ENCODE assay signal across 22 mouse cellular contexts in genomic region chr7:139843140-139843539, GRCm38 (mm10). TPM values are rescaled to one million over a fixed set of nuclear protein-coding genes. Genes with fewer than 3 reads are reported as not detected.
A peak's percentile ranks its signal among the peaks of the same experiment; 100 is the strongest.
DNase-seq lines count a peak whose midpoint lies in the region; ATAC-seq and TF ChIP-seq lines count a peak whose summit lies in the region.
"Had no signal": no experiment of that assay in that cellular context is flagged by ENCODE, and none has a peak within 500 bp of the region (broad histone marks: within the 10 kb centered on the region; RNA-seq: fewer than 3 reads in every experiment).

No protein-coding gene starts in this region.

- H3K27ac ChIP-seq in forebrain, embryonic 14.5 days (ENCODE audit: low read depth, low read length), result no peak overlapping the region
- H3K27ac ChIP-seq in forebrain, embryonic 11.5 days (ENCODE audit: low read depth, low read length), result no peak overlapping the region
- H3K27ac ChIP-seq in kidney, embryonic 15.5 days, result no peak overlapping the region
- no peak overlapping the region for H3K27ac ChIP-seq in kidney, adult 2 months (ENCODE audit: insufficient read depth, low read depth, low read length)
- H3K27ac ChIP-seq in midbrain, postnatal 0 days (ENCODE audit: low read depth, low read length), result no peak overlapping the region
- no peak overlapping the region for H3K27ac ChIP-seq in midbrain, embryonic 15.5 days
- H3K27ac ChIP-seq: embryonic facial prominence, embryonic 13.5 days; limb, embryonic 12.5 days; liver, embryonic 12.5 days had no signal

- no peaks in the 10 kb centered on the region for H3K4me1 ChIP-seq in forebrain, embryonic 14.5 days (ENCODE audit: control insufficient read depth, insufficient read depth, low read length)
- H3K4me1 ChIP-seq in forebrain, embryonic 11.5 days (replicated peaks; ENCODE audit: control insufficient read depth, insufficient read depth, low read length), result no peaks in the 10 kb centered on the region
- H3K4me1 ChIP-seq in kidney, embryonic 15.5 days, result peaks cover 3% of the 10 kb centered on the region; the same call in 1 of the 2 replicates
- H3K4me1 ChIP-seq in kidney, adult 2 months (ENCODE audit: control insufficient read depth, insufficient read depth, low read length), result no peaks in the 10 kb centered on the region
- H3K4me1 ChIP-seq in midbrain, postnatal 0 days (ENCODE audit: insufficient read depth, low read length), result no peaks in the 10 kb centered on the region
- H3K4me1 ChIP-seq in midbrain, embryonic 15.5 days, result no peaks in the 10 kb centered on the region
- H3K4me1 ChIP-seq: embryonic facial prominence, embryonic 13.5 days; limb, embryonic 12.5 days; liver, embryonic 12.5 days had no signal

- TF ChIP-seq POLR2A in kidney, adult 2 months (IDR thresholded peaks at IDR 0.05; ENCODE audit: low read depth, low read length), result no peak

- no peak for ATAC-seq in forebrain, embryonic 14.5 days
- no peak for ATAC-seq in forebrain, embryonic 11.5 days (replicated peaks; ENCODE audit: low FRiP score)
- 0 out of 2 replicates have a peak, but pooled peaks have one; percentile 36 for ATAC-seq in kidney, embryonic 15.5 days (replicated peaks; ENCODE audit: low FRiP score)
- peak; percentile 54; the same call in 1 of the 2 replicates for ATAC-seq in midbrain, postnatal 0 days (ENCODE audit: low FRiP score)
- ATAC-seq in midbrain, embryonic 15.5 days (replicated peaks), result no peak
- ATAC-seq: CD4-positive, CD25-positive, alpha-beta regulatory T cell, adult 4 months; liver, embryonic 12.5 days had no signal

- no peaks in the 10 kb centered on the region for H3K9me3 ChIP-seq in forebrain, embryonic 14.5 days (replicated peaks; ENCODE audit: control insufficient read depth, low read length)
- H3K9me3 ChIP-seq in forebrain, embryonic 11.5 days (ENCODE audit: control insufficient read depth, low read length), result 0 out of 2 replicates have a peak, but pooled peaks cover 2% of the 10 kb centered on the region
- H3K9me3 ChIP-seq in kidney, embryonic 15.5 days (replicated peaks), result no peaks in the 10 kb centered on the region; the same call in 1 of the 2 replicates
- no peaks in the 10 kb centered on the region for H3K9me3 ChIP-seq in midbrain, postnatal 0 days (ENCODE audit: low read length)
- no peaks in the 10 kb centered on the region for H3K9me3 ChIP-seq in midbrain, embryonic 15.5 days
- H3K9me3 ChIP-seq: embryonic facial prominence, embryonic 13.5 days; heart, embryonic 12.5 days; limb, embryonic 12.5 days; liver, embryonic 12.5 days had no signal

- intact Hi-C loops in gastrocnemius, postnatal 14 days (cut with DNase I; ENCODE audit: low total_unique reads), result no loop called here

- H3K4me3 ChIP-seq in forebrain, embryonic 14.5 days (ENCODE audit: low read depth, low read length), result no peak overlapping the region
- no peak overlapping the region for H3K4me3 ChIP-seq in forebrain, embryonic 11.5 days (ENCODE audit: low read depth, low read length)
- H3K4me3 ChIP-seq in kidney, embryonic 15.5 days (replicated peaks), result no peak overlapping the region
- H3K4me3 ChIP-seq in kidney, adult 2 months (ENCODE audit: insufficient read depth, low read depth, low read length), result no peak overlapping the region
- no peak overlapping the region for H3K4me3 ChIP-seq in midbrain, postnatal 0 days (ENCODE audit: low read depth, low read length)
- no peak overlapping the region for H3K4me3 ChIP-seq in midbrain, embryonic 15.5 days
- H3K4me3 ChIP-seq: embryonic facial prominence, embryonic 13.5 days; heart, embryonic 12.5 days; limb, embryonic 12.5 days; liver, embryonic 12.5 days had no signal

- 0 out of 2 replicates have a peak, but pooled peaks cover 3% of the 10 kb centered on the region for H3K36me3 ChIP-seq in forebrain, embryonic 14.5 days (ENCODE audit: control insufficient read depth, insufficient read depth, low read length)
- no peaks in the 10 kb centered on the region for H3K36me3 ChIP-seq in forebrain, embryonic 11.5 days (ENCODE audit: control insufficient read depth, insufficient read depth, low read length)
- H3K36me3 ChIP-seq in kidney, embryonic 15.5 days, result no peaks in the 10 kb centered on the region
- no peaks in the 10 kb centered on the region for H3K36me3 ChIP-seq in kidney, adult 2 months (ENCODE audit: control insufficient read depth, insufficient read depth, low read length)
- H3K36me3 ChIP-seq in midbrain, postnatal 0 days (ENCODE audit: insufficient read depth, low read length), result peaks cover 6% of the 10 kb centered on the region
- no peaks in the 10 kb centered on the region for H3K36me3 ChIP-seq in midbrain, embryonic 15.5 days (replicated peaks)
- H3K36me3 ChIP-seq: embryonic facial prominence, embryonic 13.5 days; G1E; heart, embryonic 12.5 days; limb, embryonic 12.5 days; liver, embryonic 12.5 days had no signal

- WGBS in forebrain, embryonic 14.5 days, result 56% methylated on average over 5 of the region's 5 CpGs
- WGBS in forebrain, embryonic 11.5 days, result 55% methylated on average over 5 of the region's 5 CpGs
- 42% methylated on average over 5 of the region's 5 CpGs for WGBS in kidney, embryonic 15.5 days
- WGBS in kidney, adult 2 months, result 47% methylated on average over 5 of the region's 5 CpGs
- 54% methylated on average over 5 of the region's 5 CpGs for WGBS in midbrain, postnatal 0 days
- WGBS in midbrain, embryonic 15.5 days, result 54% methylated on average over 5 of the region's 5 CpGs

- no peak overlapping the region for H3K9ac ChIP-seq in forebrain, embryonic 14.5 days (ENCODE audit: low read length)
- no peak overlapping the region for H3K9ac ChIP-seq in forebrain, embryonic 11.5 days (ENCODE audit: low read length)
- H3K9ac ChIP-seq in kidney, embryonic 15.5 days, result no peak overlapping the region
- H3K9ac ChIP-seq in midbrain, postnatal 0 days (replicated peaks; ENCODE audit: low read length, poor library complexity, severe bottlenecking), result no peak overlapping the region
- H3K9ac ChIP-seq in midbrain, embryonic 15.5 days, result no peak overlapping the region
- H3K9ac ChIP-seq: embryonic facial prominence, embryonic 13.5 days; heart, embryonic 12.5 days; limb, embryonic 12.5 days; liver, embryonic 12.5 days had no signal

- peak; percentile 11 for DNase-seq in forebrain, embryonic 14.5 days (ENCODE audit: low spot score)
- DNase-seq in forebrain, embryonic 11.5 days (ENCODE audit: low spot score), result no peak
- no peak for DNase-seq in kidney, adult 2 months
- peak; percentile 61 for DNase-seq in midbrain, postnatal 0 days (ENCODE audit: low spot score)
- peak; percentile 55 for DNase-seq in retina, postnatal 1 day
- DNase-seq in gastrocnemius, postnatal 14 days, result no peak
- DNase-seq: adrenal gland, postnatal 25 days; cerebellum, adult 9-10 months; heart, adult 11 months; heart, postnatal 14 days; lung, adult 2 months; thymus, postnatal 25 days had no signal

- no peak for TF ChIP-seq CTCF in kidney, adult 2 months (conservative IDR thresholded peaks at IDR 0.05; ENCODE audit: insufficient read depth, insufficient read length, low read depth, low read length)
- TF ChIP-seq CTCF in midbrain, postnatal 0 days (IDR thresholded peaks at IDR 0.05), result peak; percentile 52

- H3K4me2 ChIP-seq in forebrain, embryonic 14.5 days (ENCODE audit: low read length), result no peak overlapping the region
- H3K4me2 ChIP-seq in forebrain, embryonic 11.5 days (ENCODE audit: low read depth, low read length, severe bottlenecking), result no peak overlapping the region
- H3K4me2 ChIP-seq in kidney, embryonic 15.5 days, result no peak overlapping the region
- no peak overlapping the region for H3K4me2 ChIP-seq in midbrain, postnatal 0 days (ENCODE audit: low read depth, low read length, poor library complexity, severe bottlenecking)
- H3K4me2 ChIP-seq in midbrain, embryonic 15.5 days, result no peak overlapping the region
- H3K4me2 ChIP-seq: embryonic facial prominence, embryonic 13.5 days; heart, embryonic 12.5 days; limb, embryonic 12.5 days; liver, embryonic 12.5 days had no signal

- H3K27me3 ChIP-seq in forebrain, embryonic 14.5 days (replicated peaks; ENCODE audit: control insufficient read depth, insufficient read depth, low read length), result no peaks in the 10 kb centered on the region
- no peaks in the 10 kb centered on the region for H3K27me3 ChIP-seq in forebrain, embryonic 11.5 days (ENCODE audit: control insufficient read depth, insufficient read depth, low read length)
- H3K27me3 ChIP-seq in kidney, embryonic 15.5 days, result no peaks in the 10 kb centered on the region
- H3K27me3 ChIP-seq in kidney, adult 2 months (replicated peaks; ENCODE audit: control insufficient read depth, insufficient read depth, low read length), result no peaks in the 10 kb centered on the region
- no peaks in the 10 kb centered on the region; the same call in 1 of the 2 replicates for H3K27me3 ChIP-seq in midbrain, postnatal 0 days (ENCODE audit: insufficient read depth, low read length)
- H3K27me3 ChIP-seq in midbrain, embryonic 15.5 days (replicated peaks), result no peaks in the 10 kb centered on the region
- H3K27me3 ChIP-seq: embryonic facial prominence, embryonic 13.5 days; limb, embryonic 12.5 days; liver, embryonic 12.5 days had no signal

RNA-seq across cellular contexts. Expression of gene Adgra1, which starts 9.2 kb away (rescaled TPM):
- polyA plus RNA-seq in forebrain, embryonic 14.5 days (2014; fragmentation: Nextera tagmentation; extraction: Ambion mirVana), result 7.4 and 8.1 TPM in 2 replicates
- 4.4 and 8.0 TPM in 2 replicates for polyA plus RNA-seq in forebrain, embryonic 11.5 days (2014; fragmentation: Nextera tagmentation; extraction: Ambion mirVana)
- 0.67 and 2.5 TPM in 2 replicates for polyA plus RNA-seq in kidney, embryonic 15.5 days (2015; fragmentation: Nextera tagmentation; extraction: Ambion mirVana)
- polyA plus RNA-seq in kidney, adult 2 months (2012; rRNA removed), result 0.16 and 0.17 TPM in 2 replicates
- 22.0 and 27.8 TPM in 2 replicates for total RNA-seq in midbrain, postnatal 0 days (2014; rRNA removed)
- 47.6 and 55.3 TPM in 2 replicates for polyA plus RNA-seq in midbrain, postnatal 0 days (2015; fragmentation: Nextera tagmentation; extraction: Ambion mirVana)
- 28.4 and 35.2 TPM in 2 replicates for polyA plus RNA-seq in midbrain, embryonic 15.5 days (2015; fragmentation: Nextera tagmentation; extraction: Ambion mirVana)
- under 1 TPM; 0.14 to 0.22 TPM for total RNA-seq in gastrocnemius, postnatal 14 days (2021)
- total RNA-seq: common myeloid progenitor, adult 5-6 weeks; gastrocnemius, adult 8-10 months; heart, postnatal 14 days had no signal
- polyA plus RNA-seq: CD4-positive, CD25-positive, alpha-beta regulatory T cell, adult 4 months; G1E; limb, embryonic 12.5 days had no signal

RNA-seq across cellular contexts. Expression of gene Kndc1, which starts 51.4 kb away (rescaled TPM):
- polyA plus RNA-seq in forebrain, embryonic 14.5 days (2014; fragmentation: Nextera tagmentation; extraction: Ambion mirVana), result 7.0 and 8.7 TPM in 2 replicates
- 0.44 and 0.59 TPM in 2 replicates for polyA plus RNA-seq in forebrain, embryonic 11.5 days (2014; fragmentation: Nextera tagmentation; extraction: Ambion mirVana)
- 0.19 and 0.26 TPM in 2 replicates for polyA plus RNA-seq in kidney, embryonic 15.5 days (2015; fragmentation: Nextera tagmentation; extraction: Ambion mirVana)
- 0.02 TPM in 1 of 2 replicates, not detected in the other for polyA plus RNA-seq in kidney, adult 2 months (2012; rRNA removed)
- total RNA-seq in midbrain, postnatal 0 days (2014; rRNA removed), result 71.5 and 80.6 TPM in 2 replicates
- polyA plus RNA-seq in midbrain, postnatal 0 days (2015; fragmentation: Nextera tagmentation; extraction: Ambion mirVana), result 20.2 and 22.4 TPM in 2 replicates
- 20.2 and 22.4 TPM in 2 replicates for polyA plus RNA-seq in midbrain, embryonic 15.5 days (2015; fragmentation: Nextera tagmentation; extraction: Ambion mirVana)
- under 1 TPM; 0.04 to 0.08 TPM for total RNA-seq in gastrocnemius, postnatal 14 days (2021)
- total RNA-seq: common myeloid progenitor, adult 5-6 weeks had no signal
- polyA plus RNA-seq: G1E had no signal

Comparison
In these comparisons a context has a peak if more than half of its experiments do, and no peak if none do; other contexts are left out.
1. ATAC-seq: peak in kidney, embryonic 15.5 days (single experiment) and midbrain, postnatal 0 days (single experiment); none in forebrain, embryonic 14.5 days (single experiment), forebrain, embryonic 11.5 days (single experiment) and midbrain, embryonic 15.5 days (single experiment).
2. DNase-seq: peak in forebrain, embryonic 14.5 days (single experiment), midbrain, postnatal 0 days (single experiment) and retina, postnatal 1 day (single experiment); none in forebrain, embryonic 11.5 days (single experiment), kidney, adult 2 months (single experiment) and gastrocnemius, postnatal 14 days (single experiment).